Mouse (Mus musculus): ENCODE measurements at regions not wholly inside any gene's neighbourhood (a gene's known extent, or its start where the extent isn't known, plus 50 kb on each side); places are given as distances from the start of the nearest gene placed in this dataset.

- TF ChIP-seq POLR2A (IDR thresholded peaks at IDR 0.05; ENCODE audit: low read depth, low read length), result no peak
- TF ChIP-seq CTCF (conservative IDR thresholded peaks at IDR 0.05; ENCODE audit: insufficient read depth, insufficient read length, low read depth, low read length), result no peak
Observed at GRCm38 (mm10) chr3:54592655-54593428, 99.8 kb upstream of the Supt20 start.
